In genomic region chr13:108267841-108268634, GRCm38 (mm10) we compare ENCODE assay signal across 24 mouse cellular contexts. TPM values are rescaled to one million over a fixed set of nuclear protein-coding genes. Genes with fewer than 3 reads are reported as not detected.
A peak's percentile ranks its signal among the peaks of the same experiment; 100 is the strongest.
DNase-seq lines count a peak whose midpoint lies in the region; ATAC-seq and TF ChIP-seq lines count a peak whose summit lies in the region.
"Had no signal": no experiment of that assay in that cellular context is flagged by ENCODE, and none has a peak within 500 bp of the region (broad histone marks: within the 10 kb centered on the region; RNA-seq: fewer than 3 reads in every experiment).

No protein-coding gene starts in this region.

- H3K4me1 ChIP-seq in intestine, embryonic 14.5 days (replicated peaks; ENCODE audit: control insufficient read depth, insufficient read depth, low read length), result peaks cover 7% of the 10 kb centered on the region; the same call in 1 of the 2 replicates
- 0 out of 2 replicates have a peak, but pooled peaks cover 3% of the 10 kb centered on the region for H3K4me1 ChIP-seq in intestine, postnatal 0 days (replicated peaks; ENCODE audit: control insufficient read depth, insufficient read depth, low read length)
- peaks cover 26% of the 10 kb centered on the region for H3K4me1 ChIP-seq in embryonic facial prominence, embryonic 10.5 days
- H3K4me1 ChIP-seq: midbrain, embryonic 13.5 days; stomach, embryonic 15.5 days had no signal

- no peak overlapping the region for H3K4me3 ChIP-seq in intestine, embryonic 14.5 days (ENCODE audit: low read depth, low read length)
- H3K4me3 ChIP-seq in intestine, postnatal 0 days (ENCODE audit: low read depth, low read length), result no peak overlapping the region
- no peak overlapping the region for H3K4me3 ChIP-seq in embryonic facial prominence, embryonic 10.5 days
- H3K4me3 ChIP-seq: embryonic facial prominence, embryonic 12.5 days; heart, embryonic 10.5 days; megakaryocyte, embryonic 14.5 days; midbrain, embryonic 13.5 days; stomach, embryonic 15.5 days had no signal

- ATAC-seq in intestine, embryonic 14.5 days (replicated peaks; ENCODE audit: low FRiP score, low TSS enrichment, low read depth), result no peak
- ATAC-seq in intestine, postnatal 0 days, result no peak
- peak; percentile 88 for ATAC-seq in neutrophil, adult 5-6 weeks (ENCODE audit: extremely low read depth, insufficient number of reproducible peaks, low FRiP score, poor library complexity, severe bottlenecking)
- ATAC-seq: CD4-positive, CD25-positive, alpha-beta regulatory T cell, adult 4 months; midbrain, embryonic 13.5 days had no signal

- no peaks in the 10 kb centered on the region for H3K9me3 ChIP-seq in intestine, embryonic 14.5 days (ENCODE audit: control insufficient read depth, low read length)
- no peaks in the 10 kb centered on the region for H3K9me3 ChIP-seq in intestine, postnatal 0 days (ENCODE audit: control insufficient read depth)
- no peaks in the 10 kb centered on the region for H3K9me3 ChIP-seq in embryonic facial prominence, embryonic 10.5 days
- H3K9me3 ChIP-seq: embryonic facial prominence, embryonic 12.5 days; heart, embryonic 10.5 days; megakaryocyte, embryonic 14.5 days; midbrain, embryonic 13.5 days; stomach, embryonic 15.5 days had no signal

- H3K27ac ChIP-seq in intestine, embryonic 14.5 days (ENCODE audit: low read depth), result no peak overlapping the region
- no peak overlapping the region for H3K27ac ChIP-seq in intestine, postnatal 0 days (ENCODE audit: low read depth, low read length)
- 0 out of 2 replicates have a peak overlapping the region, but pooled peaks have one; percentile 21 for H3K27ac ChIP-seq in embryonic facial prominence, embryonic 10.5 days (replicated peaks)
- H3K27ac ChIP-seq: embryonic facial prominence, embryonic 12.5 days; heart, embryonic 10.5 days; midbrain, embryonic 13.5 days; stomach, embryonic 15.5 days had no signal

- DNase-seq in intestine, embryonic 14.5 days (ENCODE audit: low spot score), result peak; percentile 28
- peak; percentile 63 for DNase-seq in 416B (ENCODE audit: low read depth)
- no peak for DNase-seq in embryonic facial prominence, embryonic 10.5 days (ENCODE audit: low spot score)
- no peak for DNase-seq in left cerebral cortex, adult 8-10 months (ENCODE audit: low spot score in 2 of 2)
- DNase-seq in heart, adult 11 months, result no peak
- DNase-seq: adrenal gland, postnatal 36 days; cerebellum, adult 11-12 months; cerebellum, postnatal 10 days; gastrocnemius, postnatal 36 days; kidney, adult 8-10 months; kidney, postnatal 10 days; layer of hippocampus, postnatal 36 days; lung, adult 2 months; lung, postnatal 14 days; thymus, postnatal 36 days had no signal

- no peak for TF ChIP-seq CTCF in intestine, postnatal 0 days (IDR thresholded peaks at IDR 0.05; ENCODE audit: low read depth)

- WGBS in intestine, embryonic 14.5 days, result 58% methylated on average over 9 of the region's 9 CpGs
- 54% methylated on average over 9 of the region's 9 CpGs for WGBS in intestine, postnatal 0 days
- 81% methylated on average over 9 of the region's 9 CpGs for WGBS in embryonic facial prominence, embryonic 10.5 days

- H3K36me3 ChIP-seq in intestine, embryonic 14.5 days (ENCODE audit: control insufficient read depth, insufficient read depth, low read length), result no peaks in the 10 kb centered on the region
- no peaks in the 10 kb centered on the region for H3K36me3 ChIP-seq in intestine, postnatal 0 days (ENCODE audit: control insufficient read depth, insufficient read depth)
- no peaks in the 10 kb centered on the region for H3K36me3 ChIP-seq in embryonic facial prominence, embryonic 10.5 days (replicated peaks)
- H3K36me3 ChIP-seq: embryonic facial prominence, embryonic 12.5 days; heart, embryonic 10.5 days; midbrain, embryonic 13.5 days; stomach, embryonic 15.5 days had no signal

- no peak overlapping the region for H3K9ac ChIP-seq in intestine, embryonic 14.5 days (ENCODE audit: low read length)
- H3K9ac ChIP-seq in intestine, postnatal 0 days (ENCODE audit: low read depth, low read length), result no peak overlapping the region
- H3K9ac ChIP-seq: embryonic facial prominence, embryonic 12.5 days; midbrain, embryonic 13.5 days; stomach, embryonic 15.5 days had no signal

- no peaks in the 10 kb centered on the region for H3K27me3 ChIP-seq in intestine, embryonic 14.5 days (replicated peaks; ENCODE audit: control insufficient read depth, insufficient read depth, low read length)
- H3K27me3 ChIP-seq in intestine, postnatal 0 days (replicated peaks; ENCODE audit: control insufficient read depth, insufficient read depth, low read length), result no peaks in the 10 kb centered on the region
- no peaks in the 10 kb centered on the region for H3K27me3 ChIP-seq in embryonic facial prominence, embryonic 10.5 days (replicated peaks; ENCODE audit: low read depth, poor library complexity, severe bottlenecking)
- H3K27me3 ChIP-seq: embryonic facial prominence, embryonic 12.5 days; megakaryocyte, embryonic 14.5 days; midbrain, embryonic 13.5 days; stomach, embryonic 15.5 days had no signal

- no peak overlapping the region for H3K4me2 ChIP-seq in intestine, embryonic 14.5 days (ENCODE audit: low read length)
- H3K4me2 ChIP-seq in intestine, postnatal 0 days (replicated peaks; ENCODE audit: low read depth), result no peak overlapping the region
- H3K4me2 ChIP-seq: embryonic facial prominence, embryonic 12.5 days; midbrain, embryonic 13.5 days; stomach, embryonic 15.5 days had no signal

RNA-seq across cellular contexts. Expression of gene Depdc1b, which starts 48.1 kb away (rescaled TPM):
- 7.3 and 8.3 TPM in 2 replicates for polyA plus RNA-seq in intestine, embryonic 14.5 days (2014; fragmentation: Nextera tagmentation; extraction: Ambion mirVana)
- polyA plus RNA-seq in intestine, postnatal 0 days (2015; fragmentation: Nextera tagmentation; extraction: Ambion mirVana), result 1.3 and 1.6 TPM in 2 replicates
- 18.7 and 21.5 TPM in 2 replicates for polyA plus RNA-seq in embryonic facial prominence, embryonic 10.5 days (2016; fragmentation: Nextera tagmentation; extraction: Ambion mirVana)
- 7.1 and 8.3 TPM in 2 replicates for total RNA-seq in neutrophil, adult 5-6 weeks (2017)
- under 1 TPM; 0.17 to 0.46 (median 0.33) TPM for total RNA-seq in left cerebral cortex, adult 8-10 months (2022)
- total RNA-seq: gastrocnemius, adult 18-20 months had no signal

RNA-seq across cellular contexts. Expression of gene Elovl7, which starts 53.8 kb away (rescaled TPM):
- 15.8 and 18.9 TPM in 2 replicates for polyA plus RNA-seq in intestine, embryonic 14.5 days (2014; fragmentation: Nextera tagmentation; extraction: Ambion mirVana)
- 9.9 and 10.8 TPM in 2 replicates for polyA plus RNA-seq in intestine, postnatal 0 days (2015; fragmentation: Nextera tagmentation; extraction: Ambion mirVana)
- polyA plus RNA-seq in embryonic facial prominence, embryonic 10.5 days (2016; fragmentation: Nextera tagmentation; extraction: Ambion mirVana), result 1.4 and 1.9 TPM in 2 replicates
- total RNA-seq in neutrophil, adult 5-6 weeks (2017), result 1.7 and 3.3 TPM in 2 replicates
- total RNA-seq in left cerebral cortex, adult 8-10 months (2022), result 1 to 10 TPM; 9.0 to 9.9 (median 9.5) TPM

Comparison
In these comparisons a context has a peak if more than half of its experiments do, and no peak if none do; other contexts are left out.
1. DNase-seq: peak in intestine, embryonic 14.5 days (single experiment) and 416B (single experiment); none in embryonic facial prominence, embryonic 10.5 days (single experiment), left cerebral cortex, adult 8-10 months (0 of 2) and heart, adult 11 months (single experiment).